Comparison of ENCODE assay signal across 10 mouse cellular contexts in genomic region chr9:102262100-102262501, GRCm38 (mm10).
A peak's percentile ranks its signal among the peaks of the same experiment; 100 is the strongest.
DNase-seq lines count a peak whose midpoint lies in the region; ATAC-seq lines count a peak whose summit lies in the region.
"Had no signal": no experiment of that assay in that cellular context is flagged by ENCODE, and none has a peak within 500 bp of the region (broad histone marks: within the 10 kb centered on the region; RNA-seq: fewer than 3 reads in every experiment).

No protein-coding gene starts in this region.

- H3K4me2 ChIP-seq in midbrain, embryonic 11.5 days, result peak overlapping the region; percentile 10; the same call in 1 of the 2 replicates
- H3K4me2 ChIP-seq in midbrain, embryonic 16.5 days (ENCODE audit: low read length), result no peak overlapping the region
- 0 out of 2 replicates have a peak overlapping the region, but pooled peaks have one; percentile 4 for H3K4me2 ChIP-seq in hindbrain, embryonic 13.5 days
- H3K4me2 ChIP-seq in neural tube, embryonic 14.5 days (ENCODE audit: low read depth, low read length), result no peak overlapping the region
- H3K4me2 ChIP-seq: limb, embryonic 12.5 days had no signal

- H3K36me3 ChIP-seq in midbrain, embryonic 11.5 days (ENCODE audit: control insufficient read depth, insufficient read depth, low read length), result no peaks in the 10 kb centered on the region
- H3K36me3 ChIP-seq in midbrain, embryonic 16.5 days (ENCODE audit: control insufficient read depth, insufficient read depth, low read length), result no peaks in the 10 kb centered on the region
- H3K36me3 ChIP-seq in hindbrain, embryonic 13.5 days, result no peaks in the 10 kb centered on the region
- H3K36me3 ChIP-seq in neural tube, embryonic 14.5 days (ENCODE audit: control insufficient read depth, insufficient read depth, low read length), result no peaks in the 10 kb centered on the region
- H3K36me3 ChIP-seq: limb, embryonic 12.5 days had no signal

- ATAC-seq in midbrain, embryonic 11.5 days (ENCODE audit: low FRiP score), result peak; percentile 63
- no peak for ATAC-seq in midbrain, embryonic 16.5 days
- peak; percentile 37 for ATAC-seq in hindbrain, embryonic 13.5 days (ENCODE audit: low FRiP score)
- peak; percentile 32; the same call in 1 of the 2 replicates for ATAC-seq in neural tube, embryonic 14.5 days (ENCODE audit: low read depth)

- 0 out of 2 replicates have a peak overlapping the region, but pooled peaks have one; percentile 9 for H3K9ac ChIP-seq in midbrain, embryonic 11.5 days (ENCODE audit: low read length)
- no peak overlapping the region for H3K9ac ChIP-seq in midbrain, embryonic 16.5 days (ENCODE audit: low read depth, low read length)
- H3K9ac ChIP-seq in hindbrain, embryonic 13.5 days, result 0 out of 2 replicates have a peak overlapping the region, but pooled peaks have one; percentile 31
- H3K9ac ChIP-seq in neural tube, embryonic 14.5 days (replicated peaks; ENCODE audit: low read depth, low read length), result no peak overlapping the region
- H3K9ac ChIP-seq: limb, embryonic 12.5 days had no signal

- H3K9me3 ChIP-seq in midbrain, embryonic 11.5 days (ENCODE audit: control insufficient read depth, low read length), result no peaks in the 10 kb centered on the region
- H3K9me3 ChIP-seq in midbrain, embryonic 16.5 days (replicated peaks; ENCODE audit: control insufficient read depth, low read length, poor library complexity, severe bottlenecking), result no peaks in the 10 kb centered on the region
- H3K9me3 ChIP-seq in hindbrain, embryonic 13.5 days, result no peaks in the 10 kb centered on the region
- H3K9me3 ChIP-seq in neural tube, embryonic 14.5 days (ENCODE audit: control insufficient read depth, low read length), result no peaks in the 10 kb centered on the region
- H3K9me3 ChIP-seq: limb, embryonic 12.5 days had no signal

- peak; percentile 89 for DNase-seq in midbrain, embryonic 11.5 days (ENCODE audit: low spot score, missing footprints)
- DNase-seq in heart, adult 9 months (ENCODE audit: low spot score in 2 of 2), result peak; percentile 27 to 57
- no peak for DNase-seq in right cerebral cortex, postnatal 25 days
- no peak for DNase-seq in left cerebral cortex, adult 9 months (ENCODE audit: low spot score in 2 of 2)
- DNase-seq in lung, postnatal 36 days, result no peak
- DNase-seq: kidney, adult 11 months had no signal

- peak overlapping the region; percentile 20; the same call in 1 of the 2 replicates for H3K27ac ChIP-seq in midbrain, embryonic 11.5 days (ENCODE audit: low read depth, low read length)
- no peak overlapping the region for H3K27ac ChIP-seq in midbrain, embryonic 16.5 days (ENCODE audit: low read length)
- H3K27ac ChIP-seq in hindbrain, embryonic 13.5 days, result peak overlapping the region; percentile 79
- H3K27ac ChIP-seq in neural tube, embryonic 14.5 days (ENCODE audit: low read depth, low read length), result no peak overlapping the region
- H3K27ac ChIP-seq: limb, embryonic 12.5 days had no signal

- H3K27me3 ChIP-seq in midbrain, embryonic 11.5 days (ENCODE audit: control insufficient read depth, insufficient read depth, low read length), result peaks cover 17% of the 10 kb centered on the region
- no peaks in the 10 kb centered on the region for H3K27me3 ChIP-seq in midbrain, embryonic 16.5 days (ENCODE audit: control insufficient read depth, insufficient read depth, low read depth, low read length)
- peaks cover 38% of the 10 kb centered on the region for H3K27me3 ChIP-seq in hindbrain, embryonic 13.5 days
- H3K27me3 ChIP-seq in neural tube, embryonic 14.5 days (ENCODE audit: control insufficient read depth, insufficient read depth, low read length), result no peaks in the 10 kb centered on the region

- H3K4me3 ChIP-seq in midbrain, embryonic 11.5 days (ENCODE audit: low read depth, low read length), result no peak overlapping the region
- H3K4me3 ChIP-seq in midbrain, embryonic 16.5 days (ENCODE audit: low read depth, low read length), result no peak overlapping the region
- no peak overlapping the region for H3K4me3 ChIP-seq in hindbrain, embryonic 13.5 days
- H3K4me3 ChIP-seq in neural tube, embryonic 14.5 days (ENCODE audit: low read depth, low read length), result no peak overlapping the region
- H3K4me3 ChIP-seq: limb, embryonic 12.5 days had no signal

- H3K4me1 ChIP-seq in midbrain, embryonic 11.5 days (ENCODE audit: control insufficient read depth, insufficient read depth, low read length), result peaks cover 23% of the 10 kb centered on the region
- H3K4me1 ChIP-seq in midbrain, embryonic 16.5 days (ENCODE audit: control insufficient read depth, insufficient read depth, low read length), result peaks cover 41% of the 10 kb centered on the region
- peaks cover 65% of the 10 kb centered on the region for H3K4me1 ChIP-seq in hindbrain, embryonic 13.5 days (replicated peaks)
- peaks cover 16% of the 10 kb centered on the region; the same call in 1 of the 2 replicates for H3K4me1 ChIP-seq in neural tube, embryonic 14.5 days (ENCODE audit: control insufficient read depth, insufficient read depth, low read length)

- 7% methylated on average over 4 of the region's 4 CpGs for WGBS in midbrain, embryonic 11.5 days
- WGBS in midbrain, embryonic 16.5 days, result 12% methylated on average over 4 of the region's 4 CpGs
- WGBS in hindbrain, embryonic 13.5 days, result 8% methylated on average over 4 of the region's 4 CpGs
- 15% methylated on average over 4 of the region's 4 CpGs for WGBS in neural tube, embryonic 14.5 days

Comparison
In these comparisons a context has a peak if more than half of its experiments do, and no peak if none do; other contexts are left out.
1. H3K27ac ChIP-seq: peak in midbrain, embryonic 11.5 days (single experiment) and hindbrain, embryonic 13.5 days (single experiment); none in midbrain, embryonic 16.5 days (single experiment) and neural tube, embryonic 14.5 days (single experiment).
2. H3K4me2 ChIP-seq: peak in midbrain, embryonic 11.5 days (single experiment) and hindbrain, embryonic 13.5 days (single experiment); none in midbrain, embryonic 16.5 days (single experiment) and neural tube, embryonic 14.5 days (single experiment).
3. H3K9ac ChIP-seq: peak in midbrain, embryonic 11.5 days (single experiment) and hindbrain, embryonic 13.5 days (single experiment); none in midbrain, embryonic 16.5 days (single experiment) and neural tube, embryonic 14.5 days (single experiment).
4. DNase-seq: peak in midbrain, embryonic 11.5 days (single experiment) and heart, adult 9 months (2 of 2); none in right cerebral cortex, postnatal 25 days (single experiment), left cerebral cortex, adult 9 months (0 of 2) and lung, postnatal 36 days (single experiment).